Mouse (Mus musculus): ENCODE data around the gene Cdcp2. TPM values are rescaled to one million over a fixed set of nuclear protein-coding genes. Genes with fewer than 3 reads are reported as not detected.
A peak's percentile ranks its signal among the peaks of the same experiment; 100 is the strongest.

Gene Cdcp2
- polyA plus RNA-seq, 1 experiment from 2014 or later, result not detected

- H3K36me3 ChIP-seq (ENCODE audit: control insufficient read depth, insufficient read depth), result peaks cover 6% of the 10 kb centered on the region
Measured at GRCm38 (mm10) chr4:107063214-107063613, 33.5 kb upstream of the Cdcp2 start.

GRCm38 (mm10) chr4:107064394-107065098, 32.1 kb upstream of the Cdcp2 start:
- no peaks in the 10 kb centered on the region for H3K9me3 ChIP-seq (replicated peaks; ENCODE audit: control insufficient read depth, low read length)
- peaks cover 18% of the 10 kb centered on the region for H3K4me1 ChIP-seq (ENCODE audit: control insufficient read depth, low read depth, low read length)
- H3K9ac ChIP-seq (ENCODE audit: low read depth, low read length), result no peak overlapping the region
- 57% methylated on average over 5 of the region's 5 CpGs for WGBS (ENCODE audit: insufficient replicate concordance)
- no peak overlapping the region for H3K4me2 ChIP-seq (ENCODE audit: low read depth, low read length)
- ATAC-seq (ENCODE audit: low read depth), result no peak
- H3K4me3 ChIP-seq (ENCODE audit: low read depth, low read length), result no peak overlapping the region
- no peak overlapping the region for H3K27ac ChIP-seq (ENCODE audit: low read length)
- peaks cover 6% of the 10 kb centered on the region for H3K36me3 ChIP-seq (ENCODE audit: control insufficient read depth, insufficient read depth)
- no peaks in the 10 kb centered on the region for H3K27me3 ChIP-seq (ENCODE audit: control insufficient read depth, insufficient read depth, low read depth, low read length)

More at GRCm38 (mm10) chr4:107063214-107063613, 33.5 kb upstream of the Cdcp2 start:
- no peak for ATAC-seq (ENCODE audit: low read depth)
- Histone ChIP-seq H3K4me3 (ENCODE audit: low read depth, low read length) (no peak overlapping the region), H3K9ac (ENCODE audit: low read depth, low read length) (no peak overlapping the region), H3K27ac (ENCODE audit: low read length) (no peak overlapping the region), H3K27me3 (ENCODE audit: control insufficient read depth, insufficient read depth, low read depth, low read length) (no peaks in the 10 kb centered on the region), H3K4me1 (ENCODE audit: control insufficient read depth, low read depth, low read length) (peaks cover 18% of the 10 kb centered on the region), H3K9me3 (replicated peaks; ENCODE audit: control insufficient read depth, low read length) (no peaks in the 10 kb centered on the region), H3K4me2 (ENCODE audit: low read depth, low read length) (no peak overlapping the region)
- 70% methylated on average over 3 of the region's 3 CpGs for WGBS (ENCODE audit: insufficient replicate concordance)

GRCm38 (mm10) chr4:107066252-107067124, 30.2 kb upstream of the Cdcp2 start, which contains the start of the genes Mrpl37 and Cyb5rl:
Gene Mrpl37, minus strand, starts transcription at chr4:107066868.
Gene Cyb5rl, plus strand, starts transcription at chr4:107066988.
- peak; percentile 98 for ATAC-seq (ENCODE audit: low read depth)
- Histone ChIP-seq H3K4me3 (ENCODE audit: low read depth, low read length) (peak within 1 kb of the TSS; percentile 88), H3K27me3 (ENCODE audit: control insufficient read depth, insufficient read depth, low read depth, low read length) (no peaks in the 10 kb centered on the region), H3K9ac (ENCODE audit: low read depth, low read length) (peak within 1 kb of the TSS; percentile 83), H3K9me3 (replicated peaks; ENCODE audit: control insufficient read depth, low read length) (no peaks in the 10 kb centered on the region), H3K4me1 (ENCODE audit: control insufficient read depth, low read depth, low read length) (peaks cover 18% of the 10 kb centered on the region), H3K4me2 (ENCODE audit: low read depth, low read length) (peak within 1 kb of the TSS; percentile 86), H3K36me3 (ENCODE audit: control insufficient read depth, insufficient read depth) (peaks cover 4% of the 10 kb centered on the region; the same call in 1 of the 2 replicates), H3K27ac (ENCODE audit: low read length) (peak within 1 kb of the TSS; percentile 9; the same call in 1 of the 2 replicates)
- under 1% methylated on average over 60 of the region's 60 CpGs for WGBS (ENCODE audit: insufficient replicate concordance)

DNA sequence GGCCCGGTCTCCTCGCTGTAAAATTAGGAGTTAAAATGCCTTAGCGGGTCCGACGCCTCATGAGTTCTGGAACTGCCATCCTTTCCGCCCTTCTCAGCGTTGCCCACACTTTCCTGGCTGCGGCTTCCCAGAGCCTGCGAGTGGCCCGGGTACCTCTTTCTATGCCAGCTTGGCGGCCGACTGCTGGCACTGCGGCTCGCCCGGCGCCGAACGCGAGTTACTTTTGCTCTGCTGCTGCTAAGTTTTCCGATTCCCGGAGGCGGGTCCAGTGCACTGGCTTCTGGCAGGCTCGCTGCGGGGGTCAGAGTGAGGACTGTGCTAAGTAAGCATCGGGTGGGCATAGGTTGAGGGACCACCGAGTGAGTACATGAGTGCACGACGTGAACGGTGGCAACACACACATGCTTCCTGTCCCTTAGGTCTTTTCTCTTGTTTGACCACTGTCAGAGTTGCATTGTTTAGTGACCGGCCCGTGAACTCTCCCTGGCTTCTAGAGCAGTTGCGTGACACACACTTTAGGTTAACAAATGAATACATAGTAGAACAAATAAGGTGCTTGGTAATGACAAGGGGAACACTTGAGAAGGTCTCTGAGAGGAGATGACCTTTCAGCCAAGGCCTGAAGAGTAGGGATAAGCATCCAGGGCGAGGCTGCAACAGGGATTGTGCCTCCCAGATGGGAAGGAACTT, 29.4 kb upstream of the Cdcp2 start:
- Histone ChIP-seq H3K4me1 (ENCODE audit: control insufficient read depth, low read depth, low read length) (peaks cover 18% of the 10 kb centered on the region), H3K4me2 (ENCODE audit: low read depth, low read length) (peak overlapping the region; percentile 86), H3K27ac (ENCODE audit: low read length) (no peak overlapping the region), H3K27me3 (ENCODE audit: control insufficient read depth, insufficient read depth, low read depth, low read length) (no peaks in the 10 kb centered on the region), H3K4me3 (ENCODE audit: low read depth, low read length) (peak overlapping the region; percentile 88), H3K9me3 (replicated peaks; ENCODE audit: control insufficient read depth, low read length) (no peaks in the 10 kb centered on the region), H3K36me3 (ENCODE audit: control insufficient read depth, insufficient read depth) (peaks cover 4% of the 10 kb centered on the region; the same call in 1 of the 2 replicates), H3K9ac (ENCODE audit: low read depth, low read length) (peak overlapping the region; percentile 68)
- WGBS (ENCODE audit: insufficient replicate concordance), result 3% methylated on average over 33 of the region's 33 CpGs
- ATAC-seq (ENCODE audit: low read depth), result peak; percentile 7

DNA sequence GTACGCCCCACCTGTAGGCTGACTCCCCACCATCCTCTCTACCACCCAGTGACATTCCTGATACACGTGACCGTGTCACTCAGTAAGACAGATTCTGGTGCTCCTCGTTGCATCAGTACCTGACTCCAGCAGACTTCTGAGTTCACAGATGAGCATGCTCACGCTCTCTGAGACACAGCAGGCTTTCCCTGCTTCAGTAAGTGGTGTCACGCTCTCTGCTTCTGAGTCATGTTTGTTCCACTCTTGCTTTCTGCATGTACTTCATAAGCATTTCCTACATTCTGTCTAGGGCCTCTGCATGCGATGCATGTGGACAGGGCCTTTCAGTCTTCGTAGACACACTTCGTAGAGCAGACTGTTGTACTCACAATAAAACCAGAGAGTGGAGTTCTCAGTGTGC, 24.3 kb upstream of the Cdcp2 start:
- H3K4me2 ChIP-seq (ENCODE audit: low read depth, low read length), result no peak overlapping the region
- H3K36me3 ChIP-seq (ENCODE audit: control insufficient read depth, insufficient read depth), result no peaks in the 10 kb centered on the region
- H3K9ac ChIP-seq (ENCODE audit: low read depth, low read length), result no peak overlapping the region
- H3K4me3 ChIP-seq (ENCODE audit: low read depth, low read length), result no peak overlapping the region
- ATAC-seq (ENCODE audit: low read depth), result no peak
- no peaks in the 10 kb centered on the region for H3K9me3 ChIP-seq (replicated peaks; ENCODE audit: control insufficient read depth, low read length)
- 71% methylated on average over 9 of the region's 9 CpGs for WGBS (ENCODE audit: insufficient replicate concordance)
- H3K27ac ChIP-seq (ENCODE audit: low read length), result no peak overlapping the region
- no peaks in the 10 kb centered on the region for H3K27me3 ChIP-seq (ENCODE audit: control insufficient read depth, insufficient read depth, low read depth, low read length)
- H3K4me1 ChIP-seq (ENCODE audit: control insufficient read depth, low read depth, low read length), result peaks cover 6% of the 10 kb centered on the region

- no peak overlapping the region for H3K4me3 ChIP-seq (ENCODE audit: low read depth, low read length)
- no peak overlapping the region for H3K27ac ChIP-seq (ENCODE audit: low read length)
- H3K4me1 ChIP-seq (ENCODE audit: control insufficient read depth, low read depth, low read length), result no peaks in the 10 kb centered on the region
- WGBS (ENCODE audit: insufficient replicate concordance), result 68% methylated on average over 5 of the region's 5 CpGs
- no peak for ATAC-seq (ENCODE audit: low read depth)
- H3K27me3 ChIP-seq (ENCODE audit: control insufficient read depth, insufficient read depth, low read depth, low read length), result no peaks in the 10 kb centered on the region
- H3K4me2 ChIP-seq (ENCODE audit: low read depth, low read length), result no peak overlapping the region
- no peaks in the 10 kb centered on the region for H3K36me3 ChIP-seq (ENCODE audit: control insufficient read depth, insufficient read depth)
- no peaks in the 10 kb centered on the region for H3K9me3 ChIP-seq (replicated peaks; ENCODE audit: control insufficient read depth, low read length)
- no peak overlapping the region for H3K9ac ChIP-seq (ENCODE audit: low read depth, low read length)
Measured at GRCm38 (mm10) chr4:107075456-107075855, 21.2 kb upstream of the Cdcp2 start.

DNA sequence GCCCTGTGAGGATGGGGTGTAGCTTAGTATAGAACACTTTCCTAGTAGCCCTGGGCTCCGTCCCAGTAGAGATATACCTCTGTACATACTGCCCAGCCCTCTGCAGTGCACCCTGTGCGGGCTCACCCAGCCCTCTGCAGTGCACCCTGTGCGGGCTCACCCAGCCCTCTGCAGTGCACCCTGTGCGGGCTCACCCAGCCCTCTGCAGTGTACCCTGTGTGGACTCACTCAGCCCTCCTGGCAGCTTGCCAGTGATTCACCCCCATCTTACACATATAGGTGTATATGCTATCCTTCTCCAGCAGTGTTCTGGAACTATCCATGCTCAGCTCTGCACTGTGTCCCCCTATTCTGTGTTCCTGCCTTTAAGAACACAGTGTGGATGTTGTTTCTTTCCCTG, 17.8 kb upstream of the Cdcp2 start:
- Histone ChIP-seq H3K4me2 (ENCODE audit: low read depth, low read length) (no peak overlapping the region), H3K9me3 (replicated peaks; ENCODE audit: control insufficient read depth, low read length) (no peaks in the 10 kb centered on the region), H3K36me3 (ENCODE audit: control insufficient read depth, insufficient read depth) (no peaks in the 10 kb centered on the region), H3K27ac (ENCODE audit: low read length) (no peak overlapping the region), H3K9ac (ENCODE audit: low read depth, low read length) (no peak overlapping the region), H3K4me3 (ENCODE audit: low read depth, low read length) (no peak overlapping the region), H3K4me1 (ENCODE audit: control insufficient read depth, low read depth, low read length) (no peaks in the 10 kb centered on the region), H3K27me3 (ENCODE audit: control insufficient read depth, insufficient read depth, low read depth, low read length) (no peaks in the 10 kb centered on the region)
- 69% methylated on average over 4 of the region's 4 CpGs for WGBS (ENCODE audit: insufficient replicate concordance)
- ATAC-seq (ENCODE audit: low read depth), result no peak

DNA sequence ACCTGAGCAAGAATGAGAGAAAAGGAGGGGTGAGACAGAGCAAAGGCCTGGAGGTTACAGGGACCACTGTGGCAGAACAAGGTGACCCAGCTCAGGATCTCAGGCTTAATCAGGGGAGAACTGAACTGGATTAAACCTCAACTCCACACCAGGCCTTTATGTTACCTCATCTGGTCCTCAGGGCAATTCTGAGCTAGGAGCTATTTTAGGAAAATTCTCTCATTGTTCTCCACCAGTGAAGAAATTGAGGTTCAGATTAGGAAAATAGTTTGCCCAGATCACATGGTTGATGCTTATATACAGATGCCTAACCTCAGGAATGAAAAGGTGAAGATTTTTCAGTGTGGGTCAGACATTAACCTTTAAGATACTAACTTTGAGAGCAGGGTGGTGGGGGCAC, 17.0 kb upstream of the Cdcp2 start:
- Histone ChIP-seq H3K4me2 (ENCODE audit: low read depth, low read length) (no peak overlapping the region), H3K36me3 (ENCODE audit: control insufficient read depth, insufficient read depth) (no peaks in the 10 kb centered on the region), H3K4me1 (ENCODE audit: control insufficient read depth, low read depth, low read length) (no peaks in the 10 kb centered on the region), H3K9ac (ENCODE audit: low read depth, low read length) (no peak overlapping the region), H3K27ac (ENCODE audit: low read length) (no peak overlapping the region), H3K9me3 (replicated peaks; ENCODE audit: control insufficient read depth, low read length) (no peaks in the 10 kb centered on the region), H3K27me3 (ENCODE audit: control insufficient read depth, insufficient read depth, low read depth, low read length) (no peaks in the 10 kb centered on the region), H3K4me3 (ENCODE audit: low read depth, low read length) (no peak overlapping the region)
- ATAC-seq (ENCODE audit: low read depth), result no peak

Measured in liver, embryonic 16.5 days (tissue).